Comparison of ENCODE assay signal across 9 mouse cellular contexts in genomic region chr9:68656076-68656795, GRCm38 (mm10). TPM values are rescaled to one million over a fixed set of nuclear protein-coding genes. Genes with fewer than 3 reads are reported as not detected.
DNase-seq lines count a peak whose midpoint lies in the region; ATAC-seq lines count a peak whose summit lies in the region.
"Had no signal": no experiment of that assay in that cellular context is flagged by ENCODE, and none has a peak within 500 bp of the region (broad histone marks: within the 10 kb centered on the region; RNA-seq: fewer than 3 reads in every experiment).

No protein-coding gene starts in this region.

- H3K27me3 ChIP-seq in forebrain, embryonic 15.5 days = no peaks in the 10 kb centered on the region
- peaks cover 2% of the 10 kb centered on the region; the same call in 1 of the 2 replicates for H3K27me3 ChIP-seq in forebrain, embryonic 11.5 days (ENCODE audit: control insufficient read depth, insufficient read depth, low read length)
- H3K27me3 ChIP-seq in kidney, embryonic 15.5 days = peaks cover 4% of the 10 kb centered on the region; the same call in 1 of the 2 replicates

- no peaks in the 10 kb centered on the region for H3K9me3 ChIP-seq in forebrain, embryonic 15.5 days
- H3K9me3 ChIP-seq in forebrain, embryonic 11.5 days (ENCODE audit: control insufficient read depth, low read length) = no peaks in the 10 kb centered on the region
- H3K9me3 ChIP-seq in kidney, embryonic 15.5 days (replicated peaks) = no peaks in the 10 kb centered on the region
- H3K9me3 ChIP-seq: liver, embryonic 15.5 days had no signal

- DNase-seq in forebrain, embryonic 11.5 days (ENCODE audit: low spot score) = no peak
- peak; percentile 28 for DNase-seq in right cerebral cortex, adult 18-20 months
- no peak for DNase-seq in right cerebral cortex, postnatal 36 days (ENCODE audit: low spot score in 2 of 2)
- no peak for DNase-seq in thymus, postnatal 4 days
- no peak for DNase-seq in thymus, postnatal 0 days (ENCODE audit: low spot score)
- no peak for DNase-seq in c-Kit-positive CD71-positive TER-119-positive erythroid progenitor cells, embryonic 14.5 days (ENCODE audit: low spot score)

- no peak overlapping the region for H3K9ac ChIP-seq in forebrain, embryonic 15.5 days (replicated peaks)
- H3K9ac ChIP-seq in forebrain, embryonic 11.5 days (ENCODE audit: low read length) = no peak overlapping the region
- no peak overlapping the region for H3K9ac ChIP-seq in kidney, embryonic 15.5 days
- H3K9ac ChIP-seq: liver, embryonic 15.5 days had no signal

- H3K36me3 ChIP-seq in forebrain, embryonic 15.5 days = no peaks in the 10 kb centered on the region
- no peaks in the 10 kb centered on the region for H3K36me3 ChIP-seq in forebrain, embryonic 11.5 days (ENCODE audit: control insufficient read depth, insufficient read depth, low read length)
- no peaks in the 10 kb centered on the region for H3K36me3 ChIP-seq in kidney, embryonic 15.5 days
- H3K36me3 ChIP-seq: liver, embryonic 15.5 days had no signal

- H3K4me3 ChIP-seq in forebrain, embryonic 15.5 days = peak overlapping the region; percentile 93; the same call in 1 of the 2 replicates
- H3K4me3 ChIP-seq in forebrain, embryonic 11.5 days (ENCODE audit: low read depth, low read length) = no peak overlapping the region; the same call in 1 of the 2 replicates
- peak overlapping the region; percentile 94; the same call in 1 of the 2 replicates for H3K4me3 ChIP-seq in kidney, embryonic 15.5 days (replicated peaks)

- 48% methylated on average over 5 of the region's 5 CpGs for WGBS in forebrain, embryonic 15.5 days
- WGBS in forebrain, embryonic 11.5 days = 55% methylated on average over 5 of the region's 5 CpGs
- 26% methylated on average over 5 of the region's 5 CpGs for WGBS in kidney, embryonic 15.5 days

- peaks cover 23% of the 10 kb centered on the region for H3K4me1 ChIP-seq in forebrain, embryonic 15.5 days
- peaks cover 7% of the 10 kb centered on the region; the same call in 1 of the 2 replicates for H3K4me1 ChIP-seq in forebrain, embryonic 11.5 days (replicated peaks; ENCODE audit: control insufficient read depth, insufficient read depth, low read length)
- H3K4me1 ChIP-seq in kidney, embryonic 15.5 days = peaks cover 22% of the 10 kb centered on the region
- H3K4me1 ChIP-seq: liver, embryonic 15.5 days had no signal

- ATAC-seq in forebrain, embryonic 15.5 days (replicated peaks) = no peak
- ATAC-seq in forebrain, embryonic 11.5 days (replicated peaks; ENCODE audit: low FRiP score) = no peak
- ATAC-seq in kidney, embryonic 15.5 days (replicated peaks; ENCODE audit: low FRiP score) = no peak

- H3K4me2 ChIP-seq in forebrain, embryonic 15.5 days (replicated peaks) = peak overlapping the region; percentile 80
- H3K4me2 ChIP-seq in forebrain, embryonic 11.5 days (ENCODE audit: low read depth, low read length, severe bottlenecking) = no peak overlapping the region
- H3K4me2 ChIP-seq in kidney, embryonic 15.5 days = peak overlapping the region; percentile 88

- no peak overlapping the region for H3K27ac ChIP-seq in forebrain, embryonic 15.5 days (replicated peaks)
- no peak overlapping the region for H3K27ac ChIP-seq in forebrain, embryonic 11.5 days (ENCODE audit: low read depth, low read length)
- no peak overlapping the region for H3K27ac ChIP-seq in kidney, embryonic 15.5 days
- H3K27ac ChIP-seq: liver, embryonic 15.5 days had no signal

RNA-seq across cellular contexts. Expression of gene Rora, which starts 2.6 kb away (rescaled TPM):
- 11.8 and 12.0 TPM in 2 replicates for polyA plus RNA-seq in forebrain, embryonic 15.5 days (2015; fragmentation: Nextera tagmentation; extraction: Ambion mirVana)
- 5.7 and 6.0 TPM in 2 replicates for polyA plus RNA-seq in forebrain, embryonic 11.5 days (2014; fragmentation: Nextera tagmentation; extraction: Ambion mirVana)
- polyA plus RNA-seq in kidney, embryonic 15.5 days (2015; fragmentation: Nextera tagmentation; extraction: Ambion mirVana) = 7.8 and 8.9 TPM in 2 replicates
- 4.5 and 5.2 TPM in 2 replicates for polyA plus RNA-seq in thymus, postnatal 0 days (2015; fragmentation: Nextera tagmentation; extraction: Ambion mirVana)
